Mouse (Mus musculus) sigmoid colon, adult 10 weeks (tissue): ENCODE measurements around the gene Prp2. TPM values are rescaled to one million over a fixed set of nuclear protein-coding genes. Genes with fewer than 3 reads are reported as not detected.

Experiments used
- polyA plus RNA-seq: library from polyadenylated mRNA; stranded (reverse); fragments of 350-450 nt; fragmentation: Illumina TruSeq; extraction: RNeasy Lipid Tissue Mini Kit (QIAGEN cat#74804); gene quantifications from one replicate; pipeline ENCODE4 v1.2.3, GENCODE M21; 2014; ENCODE audit warnings: low read depth, low replicate concordance

Prp2 gene
- polyA plus RNA-seq: not detected

GRCm38 (mm10) chr6:132595613-132596012 lies at the start of gene Prp2:
TSS of gene Prp2 (plus strand) at chr6:132595913.

GRCm38 (mm10) chr6:132569509-132569908 lies 26.2 kb upstream of the Prp2 start, which contains the start of gene Prh1:
TSS of gene Prh1 (plus strand) at chr6:132569809.

Other genes with a start within 250 kb of the Prp2 start
- not detected for gene Gm8882, start 231.8 kb upstream of the Prp2 start, polyA plus RNA-seq
- not detected for gene Prh1, start 26.1 kb upstream of the Prp2 start, polyA plus RNA-seq
- not detected for gene A630073D07Rik, start 55.6 kb downstream of the Prp2 start, polyA plus RNA-seq
- gene Tas2r120, start 61.0 kb downstream of the Prp2 start, polyA plus RNA-seq: not detected
- not detected for gene Tas2r121, start 105.1 kb downstream of the Prp2 start, polyA plus RNA-seq
- gene Tas2r122, start 116.0 kb downstream of the Prp2 start, polyA plus RNA-seq: not detected
- gene Tas2r115, start 142.1 kb downstream of the Prp2 start, polyA plus RNA-seq: not detected
- gene Tas2r124, start 158.8 kb downstream of the Prp2 start, polyA plus RNA-seq: not detected
- not detected for gene Tas2r102, start 166.2 kb downstream of the Prp2 start, polyA plus RNA-seq
- not detected for gene Tas2r136, start 182.2 kb downstream of the Prp2 start, polyA plus RNA-seq
- not detected for gene Tas2r117, start 206.9 kb downstream of the Prp2 start, polyA plus RNA-seq